Comparison of ENCODE assay signal across 12 mouse cellular contexts in the genomic region with DNA sequence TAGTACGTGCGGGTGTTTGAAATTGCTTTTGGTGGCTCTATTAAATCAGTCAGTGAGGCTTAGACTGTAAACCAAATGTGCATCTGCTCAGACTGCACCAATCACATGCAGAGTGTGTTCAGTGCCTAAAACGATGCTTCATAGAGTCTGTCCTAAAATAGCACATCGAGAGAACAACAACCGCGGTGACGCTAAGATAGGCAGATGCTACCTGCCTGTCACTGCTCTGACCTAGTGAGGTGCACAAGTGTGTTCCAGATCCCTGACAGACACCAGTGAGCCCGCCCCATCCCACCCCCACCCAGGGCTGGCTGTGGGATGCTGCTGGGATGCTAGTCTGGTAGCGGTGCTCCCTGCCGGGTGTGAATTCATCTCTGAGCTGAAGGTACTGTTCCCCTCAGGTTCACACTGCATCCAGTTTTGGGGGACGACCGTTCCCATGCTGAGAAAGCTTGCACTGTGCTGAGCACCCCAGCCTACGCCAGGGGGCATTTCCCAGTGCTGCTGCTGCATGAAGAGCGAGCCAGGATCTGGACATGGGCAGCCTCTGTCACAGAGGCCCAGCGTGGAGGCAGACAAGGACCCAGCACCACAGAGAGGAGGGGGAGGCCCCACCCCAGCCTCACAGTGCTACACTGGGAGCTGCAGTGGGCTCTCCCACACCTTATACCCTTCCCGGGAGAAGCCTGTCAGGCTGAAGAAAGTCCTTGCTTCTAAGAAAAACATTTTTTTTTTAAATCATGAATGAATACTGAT.
A peak's percentile ranks its signal among the peaks of the same experiment; 100 is the strongest.
DNase-seq lines count a peak whose midpoint lies in the region; ATAC-seq lines count a peak whose summit lies in the region.
"Had no signal": no experiment of that assay in that cellular context is flagged by ENCODE, and none has a peak within 500 bp of the region (broad histone marks: within the 10 kb centered on the region; RNA-seq: fewer than 3 reads in every experiment).

No protein-coding gene starts in this region.

- H3K4me3 ChIP-seq in heart, embryonic 10.5 days = no peak overlapping the region
- H3K4me3 ChIP-seq in neural tube, embryonic 13.5 days = no peak overlapping the region
- no peak overlapping the region for H3K4me3 ChIP-seq in forebrain, embryonic 16.5 days (replicated peaks; ENCODE audit: low read length)
- H3K4me3 ChIP-seq in neural tube, embryonic 14.5 days (ENCODE audit: low read depth, low read length) = no peak overlapping the region
- no peak overlapping the region for H3K4me3 ChIP-seq in intestine, embryonic 15.5 days (replicated peaks)
- H3K4me3 ChIP-seq: embryonic facial prominence, embryonic 13.5 days; liver, embryonic 15.5 days had no signal

- peak overlapping the region; percentile 67 for H3K27ac ChIP-seq in heart, embryonic 10.5 days
- H3K27ac ChIP-seq in neural tube, embryonic 13.5 days (replicated peaks) = peak overlapping the region; percentile 76
- H3K27ac ChIP-seq in forebrain, embryonic 16.5 days (ENCODE audit: low read length) = peak overlapping the region; percentile 59
- H3K27ac ChIP-seq in neural tube, embryonic 14.5 days (ENCODE audit: low read depth, low read length) = peak overlapping the region; percentile 56
- no peak overlapping the region for H3K27ac ChIP-seq in intestine, embryonic 15.5 days
- H3K27ac ChIP-seq: embryonic facial prominence, embryonic 13.5 days; liver, embryonic 15.5 days had no signal

- no peaks in the 10 kb centered on the region for H3K9me3 ChIP-seq in heart, embryonic 10.5 days
- H3K9me3 ChIP-seq in neural tube, embryonic 13.5 days = no peaks in the 10 kb centered on the region
- no peaks in the 10 kb centered on the region for H3K9me3 ChIP-seq in forebrain, embryonic 16.5 days (ENCODE audit: control insufficient read depth, low read length)
- H3K9me3 ChIP-seq in neural tube, embryonic 14.5 days (ENCODE audit: control insufficient read depth, low read length) = no peaks in the 10 kb centered on the region
- H3K9me3 ChIP-seq in intestine, embryonic 15.5 days = no peaks in the 10 kb centered on the region
- H3K9me3 ChIP-seq: embryonic facial prominence, embryonic 13.5 days; liver, embryonic 15.5 days had no signal

- H3K9ac ChIP-seq in neural tube, embryonic 13.5 days = 0 out of 2 replicates have a peak overlapping the region, but pooled peaks have one; percentile 12
- H3K9ac ChIP-seq in forebrain, embryonic 16.5 days (replicated peaks; ENCODE audit: low read depth, low read length) = no peak overlapping the region
- H3K9ac ChIP-seq in neural tube, embryonic 14.5 days (replicated peaks; ENCODE audit: low read depth, low read length) = no peak overlapping the region
- H3K9ac ChIP-seq in intestine, embryonic 15.5 days = no peak overlapping the region
- H3K9ac ChIP-seq: embryonic facial prominence, embryonic 13.5 days; liver, embryonic 15.5 days had no signal

- no peak overlapping the region for H3K4me2 ChIP-seq in neural tube, embryonic 13.5 days
- H3K4me2 ChIP-seq in forebrain, embryonic 16.5 days (ENCODE audit: low read length) = no peak overlapping the region
- peak overlapping the region; percentile 16; the same call in 1 of the 2 replicates for H3K4me2 ChIP-seq in neural tube, embryonic 14.5 days (ENCODE audit: low read depth, low read length)
- H3K4me2 ChIP-seq in intestine, embryonic 15.5 days (replicated peaks) = no peak overlapping the region
- H3K4me2 ChIP-seq: embryonic facial prominence, embryonic 13.5 days; liver, embryonic 15.5 days had no signal

- DNase-seq in heart, embryonic 10.5 days (ENCODE audit: low spot score) = no peak
- DNase-seq in heart, postnatal 10 days = no peak
- DNase-seq in neural tube, embryonic 10.5 days (ENCODE audit: extremely low spot score, low spot score) = no peak
- DNase-seq in left cerebral cortex, adult 11 months (ENCODE audit: low spot score) = no peak
- DNase-seq: kidney, adult 9 months; spleen, adult 18-20 months had no signal

- ATAC-seq in neural tube, embryonic 13.5 days (ENCODE audit: low read depth) = peak; percentile 46; the same call in 1 of the 2 replicates
- peak; percentile 82 for ATAC-seq in forebrain, embryonic 16.5 days
- peak; percentile 62; the same call in 1 of the 2 replicates for ATAC-seq in neural tube, embryonic 14.5 days (ENCODE audit: low read depth)
- ATAC-seq in intestine, embryonic 15.5 days = no peak

- H3K27me3 ChIP-seq in heart, embryonic 10.5 days (ENCODE audit: insufficient read depth, poor library complexity, severe bottlenecking) = no peaks in the 10 kb centered on the region
- H3K27me3 ChIP-seq in neural tube, embryonic 13.5 days = no peaks in the 10 kb centered on the region
- H3K27me3 ChIP-seq in forebrain, embryonic 16.5 days (replicated peaks; ENCODE audit: control insufficient read depth, insufficient read depth, low read length) = no peaks in the 10 kb centered on the region
- H3K27me3 ChIP-seq in neural tube, embryonic 14.5 days (ENCODE audit: control insufficient read depth, insufficient read depth, low read length) = no peaks in the 10 kb centered on the region
- H3K27me3 ChIP-seq in intestine, embryonic 15.5 days (replicated peaks) = no peaks in the 10 kb centered on the region
- H3K27me3 ChIP-seq: embryonic facial prominence, embryonic 13.5 days; liver, embryonic 15.5 days had no signal

- no peaks in the 10 kb centered on the region for H3K36me3 ChIP-seq in heart, embryonic 10.5 days
- H3K36me3 ChIP-seq in neural tube, embryonic 13.5 days = no peaks in the 10 kb centered on the region
- H3K36me3 ChIP-seq in forebrain, embryonic 16.5 days (ENCODE audit: control insufficient read depth, insufficient read depth) = no peaks in the 10 kb centered on the region
- no peaks in the 10 kb centered on the region for H3K36me3 ChIP-seq in neural tube, embryonic 14.5 days (ENCODE audit: control insufficient read depth, insufficient read depth, low read length)
- H3K36me3 ChIP-seq in intestine, embryonic 15.5 days = no peaks in the 10 kb centered on the region
- H3K36me3 ChIP-seq: liver, embryonic 15.5 days had no signal

- H3K4me1 ChIP-seq in heart, embryonic 10.5 days = peaks cover 20% of the 10 kb centered on the region
- peaks cover 36% of the 10 kb centered on the region for H3K4me1 ChIP-seq in neural tube, embryonic 13.5 days (replicated peaks)
- peaks cover 18% of the 10 kb centered on the region for H3K4me1 ChIP-seq in forebrain, embryonic 16.5 days (replicated peaks; ENCODE audit: control insufficient read depth, insufficient read depth, low read length)
- H3K4me1 ChIP-seq in neural tube, embryonic 14.5 days (ENCODE audit: control insufficient read depth, insufficient read depth, low read length) = peaks cover 4% of the 10 kb centered on the region; the same call in 1 of the 2 replicates
- peaks cover 6% of the 10 kb centered on the region; the same call in 1 of the 2 replicates for H3K4me1 ChIP-seq in intestine, embryonic 15.5 days (replicated peaks)
- H3K4me1 ChIP-seq: liver, embryonic 15.5 days had no signal

- 48% methylated on average over 16 of the region's 16 CpGs for WGBS in heart, embryonic 10.5 days
- WGBS in neural tube, embryonic 13.5 days = 65% methylated on average over 16 of the region's 16 CpGs
- 61% methylated on average over 16 of the region's 16 CpGs for WGBS in forebrain, embryonic 16.5 days
- WGBS in neural tube, embryonic 14.5 days = 66% methylated on average over 16 of the region's 16 CpGs
- WGBS in intestine, embryonic 15.5 days = 73% methylated on average over 16 of the region's 16 CpGs

- intact Hi-C loops in heart, postnatal 10 days (cut with DNase I) = no loop called here
